Mouse (Mus musculus) kidney, adult 8-10 months (tissue): ENCODE data around the gene Mbtd1.
A peak's percentile ranks its signal among the peaks of the same experiment; 100 is the strongest.

ENCODE experiments used
- DNase-seq, 2 experiments: peaks; one replicate each; pipeline ENCODE4 v3.0.0; 2022

Mbtd1 gene

GRCm38 (mm10) chr11:93950045-93950444 lies 64.4 kb downstream of the Mbtd1 start:
- DNase-seq: peak; percentile 50 to 66

GRCm38 (mm10) chr11:93952376-93952775 lies 66.7 kb downstream of the Mbtd1 start:
- peak in 1 of 2 experiments; percentile 13 for DNase-seq

- peak in 1 of 2 experiments; percentile 9 for DNase-seq
Observed at GRCm38 (mm10) chr11:93954738-93955255, 69.1 kb downstream of the Mbtd1 start.

GRCm38 (mm10) chr11:93955256-93956150 lies 69.9 kb downstream of the Mbtd1 start:
- peak; percentile 93 for DNase-seq

GRCm38 (mm10) chr11:93956159-93956558 lies 70.5 kb downstream of the Mbtd1 start, which contains the start of gene Nme2:
Gene Nme2, minus strand, starts transcription at chr11:93956259.
- DNase-seq: no peak

GRCm38 (mm10) chr11:93957031-93957555 lies 71.4 kb downstream of the Mbtd1 start:
- no peak for DNase-seq

GRCm38 (mm10) chr11:93957746-93958145 lies 72.1 kb downstream of the Mbtd1 start:
- DNase-seq: no peak

GRCm38 (mm10) chr11:93961482-93961881 lies 75.8 kb downstream of the Mbtd1 start:
- peak in 1 of 2 experiments; percentile 48 for DNase-seq

GRCm38 (mm10) chr11:93963013-93963412 lies 77.4 kb downstream of the Mbtd1 start:
- no peak for DNase-seq

- DNase-seq: no peak
Observed at GRCm38 (mm10) chr11:93965391-93965790, 79.7 kb downstream of the Mbtd1 start.

- no peak for DNase-seq
Observed at GRCm38 (mm10) chr11:93967381-93967780, 81.7 kb downstream of the Mbtd1 start.

- peak; percentile 97 to 99 for DNase-seq
Observed at GRCm38 (mm10) chr11:93968005-93968847, 82.6 kb downstream of the Mbtd1 start, which contains the start of the genes Gm20390 and Nme1. Gene Gm20390, minus strand, starts transcription at chr11:93968293. Gene Nme1, minus strand, starts transcription at chr11:93968521.

GRCm38 (mm10) chr11:93968848-93969128 lies 83.1 kb downstream of the Mbtd1 start:
- DNase-seq: no peak

GRCm38 (mm10) chr11:93969171-93969570 lies 83.5 kb downstream of the Mbtd1 start:
- DNase-seq: no peak

- DNase-seq: no peak
Observed at GRCm38 (mm10) chr11:93969799-93970198, 84.1 kb downstream of the Mbtd1 start.

- no peak for DNase-seq
Observed at GRCm38 (mm10) chr11:93972951-93973350, 87.3 kb downstream of the Mbtd1 start.

- peak in 1 of 2 experiments; percentile 29 for DNase-seq
Observed at GRCm38 (mm10) chr11:93979502-93980049, 93.9 kb downstream of the Mbtd1 start.

GRCm38 (mm10) chr11:93984619-93985018 lies 99.0 kb downstream of the Mbtd1 start:
- no peak for DNase-seq

- DNase-seq: no peak
Observed at GRCm38 (mm10) chr11:93985265-93985664, 99.6 kb downstream of the Mbtd1 start.

GRCm38 (mm10) chr11:93986298-93986697 lies 100.6 kb downstream of the Mbtd1 start:
- DNase-seq: no peak

- DNase-seq: no peak
Observed at GRCm38 (mm10) chr11:93987026-93987425, 101.4 kb downstream of the Mbtd1 start.

- DNase-seq: peak in 1 of 2 experiments; percentile 39
Observed at GRCm38 (mm10) chr11:93987625-93988327, 102.1 kb downstream of the Mbtd1 start.
